Comparison of ENCODE assay signal across 19 mouse cellular contexts in genomic region chr2:74491426-74491825, GRCm38 (mm10).
DNase-seq lines count a peak whose midpoint lies in the region; ATAC-seq and TF ChIP-seq lines count a peak whose summit lies in the region.
"Had no signal": no experiment of that assay in that cellular context is flagged by ENCODE, and none has a peak within 500 bp of the region (broad histone marks: within the 10 kb centered on the region; RNA-seq: fewer than 3 reads in every experiment).

No protein-coding gene starts in this region.

- H3K4me1 ChIP-seq in embryonic facial prominence, embryonic 15.5 days = 0 out of 2 replicates have a peak, but pooled peaks cover 3% of the 10 kb centered on the region
- H3K4me1 ChIP-seq in limb, embryonic 14.5 days (ENCODE audit: control insufficient read depth, insufficient read depth, low read length) = peaks cover 16% of the 10 kb centered on the region
- H3K4me1 ChIP-seq: heart, embryonic 15.5 days had no signal

- 0 out of 2 replicates have a peak overlapping the region, but pooled peaks have one; percentile 5 for H3K27ac ChIP-seq in embryonic facial prominence, embryonic 15.5 days (replicated peaks)
- no peak overlapping the region for H3K27ac ChIP-seq in limb, embryonic 14.5 days (replicated peaks; ENCODE audit: low read depth, low read length)
- H3K27ac ChIP-seq: heart, embryonic 15.5 days; hindbrain, embryonic 15.5 days; liver, embryonic 14.5 days; midbrain, embryonic 12.5 days had no signal

- no peaks in the 10 kb centered on the region for H3K36me3 ChIP-seq in embryonic facial prominence, embryonic 15.5 days
- H3K36me3 ChIP-seq in limb, embryonic 14.5 days (ENCODE audit: control insufficient read depth, insufficient read depth, low read length) = no peaks in the 10 kb centered on the region
- H3K36me3 ChIP-seq: heart, embryonic 15.5 days; hindbrain, embryonic 15.5 days; midbrain, embryonic 12.5 days had no signal

- no peak overlapping the region for H3K4me3 ChIP-seq in embryonic facial prominence, embryonic 15.5 days (replicated peaks)
- H3K4me3 ChIP-seq in limb, embryonic 14.5 days (replicated peaks; ENCODE audit: low read length) = no peak overlapping the region
- H3K4me3 ChIP-seq: erythroblast, embryonic 14.5 days; heart, embryonic 15.5 days; hindbrain, embryonic 15.5 days; midbrain, embryonic 12.5 days had no signal

- H3K9me3 ChIP-seq in embryonic facial prominence, embryonic 15.5 days (replicated peaks) = no peaks in the 10 kb centered on the region
- H3K9me3 ChIP-seq in limb, embryonic 14.5 days (ENCODE audit: control insufficient read depth, low read length) = no peaks in the 10 kb centered on the region
- H3K9me3 ChIP-seq: heart, embryonic 15.5 days; hindbrain, embryonic 15.5 days; midbrain, embryonic 12.5 days had no signal

- TF ChIP-seq POLR2A in limb, embryonic 14.5 days (IDR thresholded peaks at IDR 0.05; ENCODE audit: borderline replicate concordance, extremely low read depth, insufficient read depth, insufficient read length) = no peak

- H3K4me2 ChIP-seq in embryonic facial prominence, embryonic 15.5 days (replicated peaks) = no peak overlapping the region
- H3K4me2 ChIP-seq in limb, embryonic 14.5 days (replicated peaks; ENCODE audit: low read depth, low read length, severe bottlenecking) = peak overlapping the region; percentile 8; the same call in 1 of the 2 replicates
- H3K4me2 ChIP-seq: heart, embryonic 15.5 days; hindbrain, embryonic 15.5 days; midbrain, embryonic 12.5 days had no signal

- 0 out of 2 replicates have a peak, but pooled peaks have one; percentile 19 for ATAC-seq in embryonic facial prominence, embryonic 15.5 days (ENCODE audit: insufficient number of reproducible peaks, low FRiP score, low TSS enrichment, low read depth)
- no peak for ATAC-seq in limb, embryonic 14.5 days (ENCODE audit: low FRiP score, low read depth)
- ATAC-seq in activated CD4-positive, CD25-positive, alpha-beta regulatory T cell, adult 4 months = no peak
- ATAC-seq: forebrain, postnatal 0 days had no signal

- 50% methylated on average over 13 of the region's 13 CpGs for WGBS in embryonic facial prominence, embryonic 15.5 days
- 45% methylated on average over 13 of the region's 13 CpGs for WGBS in limb, embryonic 14.5 days

- no peak overlapping the region for H3K9ac ChIP-seq in embryonic facial prominence, embryonic 15.5 days
- H3K9ac ChIP-seq in limb, embryonic 14.5 days (ENCODE audit: low read depth, low read length, severe bottlenecking) = no peak overlapping the region
- H3K9ac ChIP-seq: forebrain, postnatal 0 days; heart, embryonic 15.5 days; hindbrain, embryonic 15.5 days; liver, embryonic 14.5 days; midbrain, embryonic 12.5 days had no signal

- H3K27me3 ChIP-seq in embryonic facial prominence, embryonic 15.5 days = no peaks in the 10 kb centered on the region
- H3K27me3 ChIP-seq in limb, embryonic 14.5 days (ENCODE audit: control insufficient read depth, insufficient read depth, low read length) = no peaks in the 10 kb centered on the region
- H3K27me3 ChIP-seq: heart, embryonic 15.5 days; hindbrain, embryonic 15.5 days; midbrain, embryonic 12.5 days had no signal

- intact Hi-C loops in left cerebral cortex, postnatal 4 days (cut with DNase I) = no loop called here

- peak; percentile 57 for DNase-seq in gastrocnemius, adult 18-20 months (ENCODE audit: low spot score)
- DNase-seq in gastrocnemius, postnatal 4 days (ENCODE audit: low spot score in 2 of 2) = no peak
- peak; percentile 37 for DNase-seq in left cerebral cortex, postnatal 4 days
- no peak for DNase-seq in left cerebral cortex, adult 8-10 months (ENCODE audit: low spot score in 2 of 2)
- no peak for DNase-seq in limb, embryonic 14.5 days (ENCODE audit: low spot score)
- DNase-seq in right cerebral cortex, postnatal 36 days (ENCODE audit: low spot score in 2 of 2) = no peak
- DNase-seq: B cell, adult 2 months; forebrain, postnatal 0 days; heart, adult 11 months; kidney, adult 2 months; right cerebral cortex, postnatal 25 days; thymus, adult 18-20 months had no signal

Comparison
In these comparisons a context has a peak if more than half of its experiments do, and no peak if none do; other contexts are left out.
1. DNase-seq: peak in gastrocnemius, adult 18-20 months (single experiment) and left cerebral cortex, postnatal 4 days (single experiment); none in gastrocnemius, postnatal 4 days (0 of 2), left cerebral cortex, adult 8-10 months (0 of 2), limb, embryonic 14.5 days (single experiment) and right cerebral cortex, postnatal 36 days (0 of 2).